Mouse (Mus musculus): ENCODE measurements around the gene Cstf1.

GRCm38 (mm10) chr2:172401116-172401825, 30.8 kb downstream of the Cstf1 start:
- TF ChIP-seq MYOG (IDR thresholded peaks at IDR 0.05; ENCODE audit: control insufficient read depth in 1 of 3, insufficient read depth in 1 of 3, insufficient read length in 2 of 3, low read depth in 2 of 3) (peak in 1 of 3 experiments; percentile 36), POLR2A (IDR thresholded peaks at IDR 0.05; ENCODE audit: insufficient read length, low read depth) (no peak), TCF3 (IDR thresholded peaks at IDR 0.05; ENCODE audit: insufficient read length, low read depth) (no peak), USF1 (IDR thresholded peaks at IDR 0.05; ENCODE audit: low read depth) (no peak), POLR2AphosphoS2 (IDR thresholded peaks at IDR 0.05; ENCODE audit: insufficient read length, low read depth) (no peak), MAX (IDR thresholded peaks at IDR 0.05; ENCODE audit: low read depth) (no peak), TCF12 (IDR thresholded peaks at IDR 0.05; ENCODE audit: insufficient read depth, poor library complexity, severe bottlenecking) (no peak), CEBPB (IDR thresholded peaks at IDR 0.05; ENCODE audit: insufficient read depth, poor library complexity, severe bottlenecking) (no peak), MYOD1 (IDR thresholded peaks at IDR 0.05; ENCODE audit: control insufficient read depth in 1 of 3, insufficient read length in 2 of 3, low read depth in 2 of 3) (peak in 1 of 3 experiments; percentile 32), E2F4 (IDR thresholded peaks at IDR 0.05; ENCODE audit: insufficient read depth) (no peak), REST (IDR thresholded peaks at IDR 0.05; ENCODE audit: insufficient read depth, insufficient read length) (no peak), SRF (IDR thresholded peaks at IDR 0.05; ENCODE audit: control insufficient read depth, insufficient read length, low read depth) (no peak)
